ENCODE assay signal across 8 mouse cellular contexts in the genomic region with DNA sequence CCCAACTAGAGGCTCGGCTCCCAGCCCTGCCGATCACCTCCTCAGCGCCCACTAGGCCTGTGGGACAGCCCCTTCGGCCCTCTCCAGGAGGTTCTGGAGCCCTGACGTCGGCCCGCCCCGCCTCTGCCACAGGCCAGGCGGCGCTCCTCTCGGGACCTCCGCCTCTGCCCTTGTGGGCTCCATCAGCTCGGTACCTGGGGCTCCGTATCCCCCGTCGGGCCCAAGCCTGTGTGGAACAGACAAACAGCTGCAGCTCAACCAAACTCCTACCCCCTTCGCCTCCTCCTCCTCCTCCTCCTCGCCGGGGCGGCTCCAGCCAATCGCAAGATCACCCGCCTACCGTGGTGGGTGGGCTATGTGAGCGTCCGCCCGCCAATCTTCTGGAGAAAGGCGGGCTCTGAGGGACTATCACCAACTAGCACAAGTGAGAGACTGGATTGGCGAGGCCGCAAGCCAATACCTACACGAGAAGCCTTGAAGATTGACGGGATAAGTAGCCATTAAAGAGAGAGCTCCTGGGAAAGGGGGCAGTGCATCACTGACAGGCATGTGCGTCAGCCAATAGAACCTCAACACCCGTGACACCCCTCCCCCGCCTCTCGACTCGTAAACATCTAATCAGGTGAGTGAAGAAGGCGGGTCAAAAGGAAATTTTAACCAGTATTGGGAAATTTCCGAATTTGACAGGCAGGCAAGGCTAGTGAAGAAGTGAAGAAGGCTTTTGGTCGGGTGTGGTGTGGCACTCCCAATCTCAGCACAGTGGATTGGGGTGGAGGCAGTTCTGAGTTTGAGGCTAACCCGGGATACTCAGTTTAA. TPM values are rescaled to one million over a fixed set of nuclear protein-coding genes. Genes with fewer than 3 reads are reported as not detected.
DNase-seq lines count a peak whose midpoint lies in the region; ATAC-seq lines count a peak whose summit lies in the region.

A gene (minus strand): TSS at position 273 of the 816 bp plus-strand sequence.

- DNase-seq in c-Kit-negative CD71-positive TER-119-positive erythroid progenitor cells, embryonic 14.5 days (ENCODE audit: low read depth, low spot score) = peak; percentile 99
- peak; percentile 100 for DNase-seq in fibroblast of lung, adult 2 months (ENCODE audit: low read depth)
- DNase-seq in kidney, postnatal 14 days = peak; percentile 99
- peak; percentile 99 for DNase-seq in liver, embryonic 13.5 days
- peak; percentile 98 for DNase-seq in neural tube, embryonic 10.5 days (ENCODE audit: extremely low spot score, low spot score)

- peaks cover 41% of the 10 kb centered on the region for H3K36me3 ChIP-seq in heart, embryonic 14.5 days (ENCODE audit: control insufficient read depth, insufficient read depth, low read length)
- peaks cover 38% of the 10 kb centered on the region for H3K36me3 ChIP-seq in liver, embryonic 13.5 days
- H3K36me3 ChIP-seq in stomach, embryonic 16.5 days (ENCODE audit: control insufficient read depth, insufficient read depth, low read length) = peaks cover 13% of the 10 kb centered on the region

- no peaks in the 10 kb centered on the region for H3K27me3 ChIP-seq in heart, embryonic 14.5 days (ENCODE audit: control insufficient read depth, insufficient read depth, low read length)
- H3K27me3 ChIP-seq in liver, embryonic 13.5 days = no peaks in the 10 kb centered on the region
- H3K27me3 ChIP-seq in stomach, embryonic 16.5 days (ENCODE audit: control insufficient read depth, insufficient read depth, low read length) = no peaks in the 10 kb centered on the region

- no peaks in the 10 kb centered on the region for H3K9me3 ChIP-seq in heart, embryonic 14.5 days (ENCODE audit: control insufficient read depth, low read length)
- H3K9me3 ChIP-seq in liver, embryonic 13.5 days (replicated peaks) = no peaks in the 10 kb centered on the region
- H3K9me3 ChIP-seq in stomach, embryonic 16.5 days (replicated peaks; ENCODE audit: control insufficient read depth, low read length) = no peaks in the 10 kb centered on the region

- peak within 1 kb of the TSS; percentile 91 for H3K9ac ChIP-seq in heart, embryonic 14.5 days (ENCODE audit: low read length)
- peak within 1 kb of the TSS; percentile 97 for H3K9ac ChIP-seq in liver, embryonic 13.5 days
- H3K9ac ChIP-seq in stomach, embryonic 16.5 days (ENCODE audit: low read length) = peak within 1 kb of the TSS; percentile 92

- H3K27ac ChIP-seq in heart, embryonic 14.5 days (replicated peaks in 1 of 2; ENCODE audit: control insufficient read depth in 1 of 2, insufficient read depth in 1 of 2, low read depth in 2 of 2, low read length in 2 of 2) = peak within 1 kb of the TSS; percentile 97
- H3K27ac ChIP-seq in liver, embryonic 13.5 days = peak within 1 kb of the TSS; percentile 96
- peak within 1 kb of the TSS; percentile 99 for H3K27ac ChIP-seq in stomach, embryonic 16.5 days (ENCODE audit: low read length)

- ATAC-seq in CD4-positive, CD25-positive, alpha-beta regulatory T cell, adult 4 months = peak; percentile 97
- ATAC-seq in heart, embryonic 14.5 days (ENCODE audit: insufficient number of reproducible peaks, insufficient read depth, low FRiP score, low read depth) = peak; percentile 98
- ATAC-seq in liver, embryonic 13.5 days (ENCODE audit: low read depth) = peak; percentile 98
- peak; percentile 98 for ATAC-seq in stomach, embryonic 16.5 days (ENCODE audit: insufficient read depth, low FRiP score)

- peaks cover 13 to 25% of the 10 kb centered on the region in 2 experiments for H3K4me1 ChIP-seq in heart, embryonic 14.5 days (ENCODE audit: control insufficient read depth in 2 of 2, insufficient read depth in 2 of 2, low read length in 2 of 2)
- H3K4me1 ChIP-seq in liver, embryonic 13.5 days (replicated peaks) = peaks cover 64% of the 10 kb centered on the region
- peaks cover 20% of the 10 kb centered on the region for H3K4me1 ChIP-seq in stomach, embryonic 16.5 days (ENCODE audit: control insufficient read depth, insufficient read depth, low read length)

- H3K4me3 ChIP-seq in heart, embryonic 14.5 days (ENCODE audit: control insufficient read depth in 1 of 2, insufficient read depth in 1 of 2, low read depth in 1 of 2, low read length in 2 of 2) = peak within 1 kb of the TSS; percentile 77 to 87
- H3K4me3 ChIP-seq in liver, embryonic 13.5 days (replicated peaks) = peak within 1 kb of the TSS; percentile 90
- H3K4me3 ChIP-seq in stomach, embryonic 16.5 days (replicated peaks; ENCODE audit: low read length) = peak within 1 kb of the TSS; percentile 91

- H3K4me2 ChIP-seq in heart, embryonic 14.5 days (ENCODE audit: low read length) = peak within 1 kb of the TSS; percentile 78
- H3K4me2 ChIP-seq in liver, embryonic 13.5 days = peak within 1 kb of the TSS; percentile 78
- peak within 1 kb of the TSS; percentile 73 for H3K4me2 ChIP-seq in stomach, embryonic 16.5 days (ENCODE audit: low read depth, low read length)

- 2% methylated on average over 39 of the region's 40 CpGs for WGBS in heart, embryonic 14.5 days
- WGBS in liver, embryonic 13.5 days (ENCODE audit: insufficient replicate concordance) = 1% methylated on average over 38 of the region's 40 CpGs
- WGBS in stomach, embryonic 16.5 days = under 1% methylated on average over 40 of the region's 40 CpGs

RNA-seq across cellular contexts. Expression of the gene that starts here (rescaled TPM):
- 100 to 1,000 TPM in 1 of 2 experiments, 10 to 100 TPM in 1; 69.1 to 111 TPM for polyA plus RNA-seq in CD4-positive, CD25-positive, alpha-beta regulatory T cell, adult 4 months (2017; shearing (Covaris generic))
- polyA plus RNA-seq in heart, embryonic 14.5 days (2014; fragmentation: Nextera tagmentation; extraction: Ambion mirVana) = 56.7 and 58.3 TPM in 2 replicates
- 24.5 and 31.4 TPM in 2 replicates for polyA plus RNA-seq in liver, embryonic 13.5 days (2015; fragmentation: Nextera tagmentation; extraction: Ambion mirVana)
- polyA plus RNA-seq in stomach, embryonic 16.5 days (2015; fragmentation: Nextera tagmentation; extraction: Ambion mirVana) = 85.1 and 87.8 TPM in 2 replicates

Comparison
In these comparisons a context has a peak if more than half of its experiments do, and no peak if none do; other contexts are left out.
1. Peak in every context shown above with its lines: DNase-seq, ATAC-seq, H3K4me3 ChIP-seq and H3K27ac ChIP-seq.